Mouse (Mus musculus): Measurements from ENCODE around the gene Thnsl2. TPM values are rescaled to one million over a fixed set of nuclear protein-coding genes. Genes with fewer than 3 reads are reported as not detected.

Thnsl2 gene
- total RNA-seq, 1 experiment from 2014 or later: not detected

DNA sequence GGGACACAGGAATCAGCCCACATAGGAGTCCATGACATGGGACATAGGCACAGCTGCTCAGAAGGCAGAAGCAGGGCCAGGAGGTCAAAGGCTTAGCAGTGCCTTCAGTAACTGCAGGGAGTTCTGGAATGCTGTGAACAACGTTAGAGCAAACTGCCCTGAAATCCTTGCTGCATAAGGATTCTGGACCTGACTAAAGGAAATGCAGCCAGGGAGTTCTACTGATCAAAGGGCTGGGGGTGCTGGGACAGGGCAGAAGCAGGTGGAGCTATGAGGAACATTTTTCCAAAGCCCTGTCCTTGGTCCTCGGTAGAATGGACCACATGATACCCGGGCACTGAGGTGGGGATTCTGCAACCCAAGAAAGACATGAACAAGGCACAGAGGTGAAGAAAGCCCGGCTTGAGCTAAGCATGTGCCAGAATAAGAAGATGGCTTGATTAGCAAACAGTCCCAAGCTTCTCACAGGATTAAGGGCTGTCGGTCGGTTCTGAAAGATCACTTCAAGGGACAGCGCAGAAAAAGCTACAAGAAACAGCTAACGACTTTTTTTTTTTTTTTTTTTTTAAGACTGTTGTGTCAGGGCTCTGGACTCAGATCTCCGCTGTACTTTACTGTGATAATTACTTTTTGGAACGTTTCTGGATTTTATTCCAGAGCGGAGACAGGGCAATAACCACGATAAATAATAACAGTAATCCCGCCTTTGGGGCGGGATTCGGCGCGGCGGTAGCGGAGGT lies 915 bp downstream of the Thnsl2 start:
- no peak for ATAC-seq (replicated peaks; ENCODE audit: insufficient number of reproducible peaks, low FRiP score, low TSS enrichment, poor library complexity, severe bottlenecking)

DNA sequence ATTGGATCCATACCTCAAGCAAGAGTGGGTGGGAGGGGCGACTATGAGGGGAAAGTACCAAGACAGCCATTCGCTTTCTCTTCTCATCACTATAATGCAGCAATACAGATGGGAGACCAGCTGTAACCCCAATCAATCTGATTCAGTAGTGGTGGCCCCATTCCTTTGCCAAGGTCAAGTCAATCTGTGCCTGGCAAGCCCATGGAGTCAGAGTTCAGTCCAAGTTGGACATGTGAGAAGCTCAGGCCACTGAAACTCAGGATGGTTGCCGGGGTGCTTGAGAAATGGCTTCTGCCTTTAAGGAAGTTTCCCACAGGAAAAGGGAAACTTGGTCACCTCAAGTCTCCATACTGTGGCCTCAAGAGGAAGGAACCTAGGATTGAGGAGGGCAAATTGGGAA lies 9.2 kb downstream of the Thnsl2 start:
- ATAC-seq (replicated peaks; ENCODE audit: insufficient number of reproducible peaks, low FRiP score, low TSS enrichment, poor library complexity, severe bottlenecking): no peak

DNA sequence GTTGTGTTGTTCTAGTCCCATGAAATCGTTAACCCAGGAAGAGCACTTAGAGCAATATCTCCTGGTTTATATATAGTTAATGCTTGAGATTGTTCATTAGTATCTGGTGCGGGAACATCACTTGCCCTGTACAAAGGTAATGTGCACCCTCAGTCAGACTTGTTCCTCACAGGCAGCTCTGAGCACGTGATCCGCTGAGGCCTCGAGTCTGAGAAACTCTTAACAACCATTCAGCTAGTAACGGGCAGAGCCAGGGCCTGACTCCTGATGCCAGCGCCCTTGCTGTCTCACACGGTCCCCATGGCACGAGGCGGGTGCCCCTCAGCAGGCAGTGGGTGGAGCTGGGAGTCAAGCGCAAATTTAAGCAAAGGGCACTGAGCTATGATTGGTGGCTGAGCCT lies 10.7 kb downstream of the Thnsl2 start:
- no peak for ATAC-seq (replicated peaks; ENCODE audit: insufficient number of reproducible peaks, low FRiP score, low TSS enrichment, poor library complexity, severe bottlenecking)

DNA sequence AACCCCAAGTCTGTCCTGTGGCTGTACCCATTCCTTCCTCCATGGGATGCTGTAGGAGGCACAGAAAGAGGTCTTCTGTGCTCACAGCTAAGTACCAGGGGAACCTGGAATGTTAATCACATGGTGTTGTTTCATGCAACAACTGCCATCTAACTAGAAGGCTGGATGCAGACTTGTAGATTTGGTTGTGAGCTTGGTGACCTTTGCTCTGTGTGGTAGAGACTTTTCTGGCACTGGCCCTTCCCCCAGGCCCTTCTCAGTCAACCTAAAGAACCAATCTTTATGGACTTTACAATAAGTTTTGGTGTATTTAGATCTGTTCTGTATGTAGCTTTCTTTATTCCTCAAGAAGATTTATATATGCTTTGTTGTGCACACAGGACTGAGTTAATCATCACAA lies 13.2 kb downstream of the Thnsl2 start:
- ATAC-seq (replicated peaks; ENCODE audit: insufficient number of reproducible peaks, low FRiP score, low TSS enrichment, poor library complexity, severe bottlenecking): no peak

DNA sequence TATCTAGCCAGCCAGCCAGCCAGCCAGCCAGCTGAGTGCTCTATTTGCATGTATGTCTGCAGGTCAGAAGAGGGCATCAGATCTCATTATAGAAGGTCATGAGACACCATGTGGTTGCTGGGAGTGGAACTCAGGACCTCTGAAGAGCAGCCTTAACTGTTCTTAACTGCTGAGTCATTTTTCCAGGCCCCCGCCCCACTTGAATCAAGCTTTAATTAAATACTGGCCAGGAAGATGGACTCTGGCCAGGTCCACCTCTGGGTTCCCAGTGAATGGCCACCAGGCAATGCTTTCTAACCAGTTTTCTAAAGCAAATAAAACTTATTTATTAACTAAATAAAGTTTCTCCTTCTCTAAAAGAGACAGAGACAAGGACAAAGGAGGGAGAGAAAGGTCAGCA lies 14.0 kb downstream of the Thnsl2 start:
- ATAC-seq (replicated peaks; ENCODE audit: insufficient number of reproducible peaks, low FRiP score, low TSS enrichment, poor library complexity, severe bottlenecking): no peak

DNA sequence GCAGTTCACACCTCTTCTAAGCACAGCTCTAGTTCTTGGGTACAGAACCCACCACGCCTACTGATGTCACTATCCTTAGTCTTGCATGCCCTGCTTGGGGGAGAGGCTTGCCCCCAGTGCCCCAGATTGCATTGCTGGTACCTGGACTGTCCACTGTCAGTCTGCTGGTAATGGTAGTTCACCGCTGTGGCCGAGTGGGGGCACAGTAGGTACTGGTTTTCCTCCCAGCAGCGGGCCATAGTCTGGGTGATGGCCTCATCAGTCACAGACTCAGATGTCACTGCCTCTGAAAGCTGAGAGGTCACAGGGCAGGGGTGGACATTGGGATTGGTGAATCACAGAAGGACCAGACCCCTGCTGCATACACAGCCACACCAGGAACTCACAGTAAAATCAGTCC lies 15.2 kb downstream of the Thnsl2 start:
- ATAC-seq (replicated peaks; ENCODE audit: insufficient number of reproducible peaks, low FRiP score, low TSS enrichment, poor library complexity, severe bottlenecking): no peak

DNA sequence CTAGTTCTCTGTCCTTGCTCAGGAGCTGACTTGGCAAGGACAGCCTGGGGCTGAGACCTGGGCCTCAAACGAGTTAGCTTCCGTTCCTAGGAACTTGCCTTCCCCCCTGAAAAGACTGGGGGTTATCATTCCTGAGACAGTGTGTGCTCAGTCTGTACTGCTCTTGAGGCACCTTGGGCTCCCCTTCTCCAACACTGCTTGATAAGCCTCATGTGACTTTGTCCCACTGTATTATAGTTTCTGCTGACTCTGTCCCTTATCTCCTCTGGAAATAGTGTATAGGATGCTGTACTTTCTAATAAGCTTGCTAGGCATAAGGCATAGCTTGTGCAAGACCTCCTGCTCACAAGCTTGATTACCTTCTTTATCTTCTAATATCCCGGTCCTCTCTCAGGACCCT lies 17.9 kb downstream of the Thnsl2 start:
- ATAC-seq (replicated peaks; ENCODE audit: insufficient number of reproducible peaks, low FRiP score, low TSS enrichment, poor library complexity, severe bottlenecking): no peak

DNA sequence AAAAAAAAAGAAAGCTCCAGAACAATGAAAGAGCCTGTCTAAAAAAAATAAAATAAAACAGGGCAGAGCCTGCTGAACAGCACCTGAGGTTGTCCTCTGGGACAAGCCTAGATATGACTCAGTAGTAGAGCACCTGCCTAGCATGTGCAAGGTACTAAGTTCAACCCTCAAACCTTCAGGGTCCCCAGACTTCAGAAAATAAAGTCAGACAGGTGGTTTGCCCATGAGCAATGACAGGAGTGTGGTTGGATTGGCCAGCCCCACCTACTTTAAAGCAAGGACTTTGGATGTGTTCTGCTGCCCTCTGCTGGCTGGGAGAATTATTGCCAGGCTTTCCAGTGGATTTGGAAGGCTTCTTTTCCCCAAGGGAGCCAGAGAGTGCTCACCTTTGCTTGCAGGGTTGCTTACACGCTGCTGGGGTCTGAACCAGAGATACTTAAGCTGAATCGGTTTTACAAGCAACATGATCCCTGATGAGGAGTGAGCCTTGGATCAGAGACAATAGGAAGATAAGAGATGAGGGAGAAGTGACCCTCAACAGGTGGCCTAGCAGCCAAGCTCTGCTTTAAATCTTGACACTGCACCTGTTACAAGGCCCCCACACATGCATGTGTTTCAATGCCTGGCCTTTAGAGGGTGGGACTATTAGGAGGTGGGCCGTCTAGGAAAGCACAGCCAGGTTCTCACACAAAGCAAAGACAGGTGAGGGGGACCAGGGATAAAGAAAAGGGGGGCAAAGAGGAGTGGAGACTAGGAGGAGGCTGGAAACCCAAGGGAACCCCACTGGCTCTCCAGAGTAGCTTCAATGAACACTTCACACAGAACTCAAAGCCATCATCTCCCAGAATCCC lies 19.0 kb downstream of the Thnsl2 start:
- ATAC-seq (replicated peaks; ENCODE audit: insufficient number of reproducible peaks, low FRiP score, low TSS enrichment, poor library complexity, severe bottlenecking): no peak

DNA sequence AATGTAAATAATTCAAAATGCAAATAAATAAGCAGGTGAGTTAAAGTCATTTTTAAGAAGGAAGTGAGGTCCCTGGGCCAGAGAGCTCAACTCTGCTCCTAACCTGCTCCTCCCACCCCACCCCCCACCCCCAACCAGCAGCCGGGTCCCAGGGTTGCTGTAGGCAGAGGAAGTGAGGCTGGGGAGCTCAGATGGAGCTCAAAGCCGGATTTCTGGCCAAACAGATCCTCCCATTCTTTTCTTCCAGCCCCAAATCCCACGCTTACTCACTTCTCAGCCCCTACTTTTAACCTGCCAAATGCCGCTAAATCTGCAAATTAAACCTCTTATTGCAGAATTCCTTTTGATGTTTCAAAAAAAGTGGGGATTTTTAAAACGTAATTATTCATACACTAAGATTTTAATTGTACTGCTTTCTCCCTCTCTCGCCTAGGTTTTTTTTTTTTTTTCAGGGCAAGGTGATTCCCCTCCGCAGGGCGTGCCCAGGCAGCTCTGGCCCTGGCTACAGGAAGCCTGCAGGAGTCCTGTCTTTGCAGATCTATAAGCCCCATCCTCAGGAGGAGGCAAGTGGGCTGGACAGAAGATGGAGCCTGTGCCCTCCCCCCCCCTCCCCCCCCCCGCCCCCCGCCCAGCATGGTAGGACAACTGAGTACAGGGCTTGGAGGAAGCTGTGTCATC lies 24.5 kb downstream of the Thnsl2 start:
- ATAC-seq (replicated peaks; ENCODE audit: insufficient number of reproducible peaks, low FRiP score, low TSS enrichment, poor library complexity, severe bottlenecking): no peak

DNA sequence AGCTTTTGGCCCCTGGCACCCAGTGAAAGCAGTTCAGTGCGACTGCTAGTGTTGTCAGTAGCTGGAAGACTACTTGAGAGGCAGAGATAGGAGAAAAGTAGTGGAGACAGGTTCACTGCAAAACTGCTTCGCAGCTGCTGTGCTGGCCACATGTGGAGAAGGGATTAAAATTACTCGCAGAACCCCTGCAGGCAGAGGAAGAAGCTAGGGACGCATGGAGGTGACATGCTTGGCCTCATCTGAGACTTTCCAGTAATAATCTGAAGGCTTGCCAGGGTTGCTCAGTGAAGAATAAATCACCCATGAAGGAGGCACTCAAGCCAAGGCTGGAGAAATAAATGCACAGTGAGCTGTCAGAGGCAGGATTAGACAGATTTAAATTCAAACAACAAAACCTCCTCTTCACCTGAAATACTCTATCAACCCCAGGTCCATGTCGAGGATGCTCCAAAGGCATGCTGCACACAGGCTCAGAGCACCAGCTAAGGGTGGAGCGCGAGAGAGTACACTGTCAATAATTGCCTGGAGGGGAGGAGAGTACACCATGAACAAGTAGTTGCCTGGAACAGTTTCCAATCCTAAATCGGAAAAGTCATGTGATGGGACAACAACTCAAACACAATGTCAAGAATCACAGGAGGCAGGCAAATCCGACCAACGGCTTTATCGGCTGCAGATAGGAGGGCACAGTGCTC lies 32.7 kb downstream of the Thnsl2 start:
- no peak for ATAC-seq (replicated peaks; ENCODE audit: insufficient number of reproducible peaks, low FRiP score, low TSS enrichment, poor library complexity, severe bottlenecking)

DNA sequence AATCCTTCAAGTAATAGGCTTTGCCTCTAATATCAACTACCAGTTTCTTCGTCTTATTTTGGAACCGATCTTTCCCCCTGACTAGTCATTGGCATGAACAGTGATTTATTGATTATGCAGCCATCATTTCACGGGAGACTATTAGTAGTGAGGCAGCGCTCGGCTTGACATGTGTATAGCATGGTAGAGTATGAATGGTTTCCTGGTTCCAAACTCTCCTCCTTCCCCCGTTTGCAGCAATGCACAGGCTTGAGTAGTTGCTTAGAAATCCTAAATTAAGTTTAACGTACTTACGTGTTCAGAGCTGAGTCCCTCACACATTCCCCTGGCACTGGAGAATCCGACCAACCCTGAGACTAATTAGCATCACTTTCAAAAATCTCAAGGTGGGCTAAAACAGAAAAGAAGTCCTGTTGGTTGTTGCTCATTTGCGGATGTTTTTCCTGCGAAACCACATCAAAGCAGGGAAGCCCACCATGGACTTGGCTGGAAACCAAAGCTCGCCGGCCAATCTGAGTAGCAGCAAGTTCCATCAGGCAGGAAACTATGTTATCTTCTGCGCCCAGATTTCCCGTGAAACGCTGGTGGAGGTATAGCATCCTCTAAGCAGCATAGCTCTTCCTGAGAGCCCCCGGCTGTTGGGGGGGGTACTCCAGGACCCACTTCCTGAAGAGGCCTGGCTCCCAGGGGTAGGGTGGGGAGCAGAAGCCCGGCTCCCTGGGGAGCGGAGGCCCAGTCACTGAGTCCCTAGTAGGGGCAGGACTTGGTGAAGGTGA lies 37.9 kb downstream of the Thnsl2 start:
- ATAC-seq (replicated peaks; ENCODE audit: insufficient number of reproducible peaks, low FRiP score, low TSS enrichment, poor library complexity, severe bottlenecking): no peak

DNA sequence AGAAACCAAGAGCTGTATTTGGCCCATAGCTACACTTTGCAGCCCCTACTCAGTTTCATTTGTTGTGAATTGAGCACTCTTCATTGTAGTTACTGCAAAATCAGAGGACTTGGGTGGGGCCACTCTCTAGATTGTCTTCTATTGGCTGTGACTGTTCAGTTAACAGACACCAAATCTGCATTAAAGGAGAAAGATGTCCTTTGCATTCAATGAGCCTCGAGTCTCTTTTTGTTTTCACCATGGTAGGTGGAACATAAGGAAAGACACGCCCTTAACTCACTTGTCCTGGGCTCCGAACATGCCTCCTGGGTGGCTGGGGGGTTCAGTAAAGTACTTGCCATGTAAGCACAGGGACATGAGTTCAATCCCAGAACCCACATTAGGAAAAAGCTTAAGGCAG lies 48.1 kb downstream of the Thnsl2 start:
- ATAC-seq (replicated peaks; ENCODE audit: insufficient number of reproducible peaks, low FRiP score, low TSS enrichment, poor library complexity, severe bottlenecking): no peak

DNA sequence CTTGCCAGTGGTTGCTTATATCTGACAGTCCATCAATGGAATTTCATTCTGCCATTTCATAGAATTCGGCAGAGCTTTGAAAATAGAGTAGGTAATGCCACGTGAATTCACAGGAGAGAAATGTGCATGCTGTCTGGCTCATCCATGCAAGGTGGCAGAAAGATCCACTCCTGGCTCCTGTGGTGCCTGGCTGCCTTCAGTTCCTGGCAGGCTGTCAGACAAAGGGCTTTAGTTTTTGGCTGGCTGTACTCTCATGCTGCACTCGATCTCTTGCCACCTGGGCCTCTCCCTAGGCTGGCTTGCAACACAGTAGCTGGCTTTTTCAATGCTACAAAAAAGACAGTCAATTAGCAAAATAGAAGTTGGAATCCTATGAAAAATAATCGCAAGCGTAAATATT lies 49.5 kb downstream of the Thnsl2 start:
- ATAC-seq (replicated peaks; ENCODE audit: insufficient number of reproducible peaks, low FRiP score, low TSS enrichment, poor library complexity, severe bottlenecking): no peak

DNA sequence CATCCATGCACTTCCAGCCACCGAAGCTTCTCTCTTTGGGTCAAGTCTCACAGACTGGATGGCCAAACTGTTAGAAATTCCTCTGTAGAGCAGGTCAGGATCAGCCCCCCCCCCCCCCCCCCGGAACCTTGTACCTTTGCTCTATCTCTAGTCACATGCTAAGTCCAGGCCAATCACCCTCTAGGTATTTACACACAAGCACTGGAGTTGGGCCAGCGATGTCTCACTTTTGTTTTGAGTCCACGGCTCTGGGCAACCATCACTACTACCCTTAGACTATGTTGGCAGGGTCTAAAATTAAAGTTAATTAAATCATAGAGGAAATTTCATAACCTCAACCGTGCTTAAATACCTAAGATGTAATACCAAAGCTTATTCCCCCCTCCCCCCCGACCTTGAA lies 50.6 kb downstream of the Thnsl2 start:
- no peak for ATAC-seq (replicated peaks; ENCODE audit: insufficient number of reproducible peaks, low FRiP score, low TSS enrichment, poor library complexity, severe bottlenecking)

DNA sequence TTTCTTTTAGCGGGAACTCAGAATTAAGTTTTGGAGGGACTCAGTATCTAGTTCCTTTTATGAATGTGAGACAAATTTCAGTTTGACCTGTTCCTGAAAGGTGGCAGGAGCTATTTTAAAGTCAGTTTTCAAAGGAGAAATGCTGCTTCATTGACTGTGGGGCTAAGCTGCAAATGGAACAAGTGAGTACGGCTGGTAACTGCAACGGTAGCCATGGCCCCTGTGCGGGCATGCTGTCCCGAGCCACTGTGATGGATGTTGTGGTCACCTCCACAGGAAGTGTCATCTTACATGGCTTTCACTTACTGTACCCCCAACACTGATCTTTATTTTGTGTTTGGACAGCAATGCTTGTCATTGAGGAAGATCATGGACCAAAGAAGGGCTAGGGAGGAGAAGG lies 53.8 kb downstream of the Thnsl2 start:
- ATAC-seq (replicated peaks; ENCODE audit: insufficient number of reproducible peaks, low FRiP score, low TSS enrichment, poor library complexity, severe bottlenecking): no peak

DNA sequence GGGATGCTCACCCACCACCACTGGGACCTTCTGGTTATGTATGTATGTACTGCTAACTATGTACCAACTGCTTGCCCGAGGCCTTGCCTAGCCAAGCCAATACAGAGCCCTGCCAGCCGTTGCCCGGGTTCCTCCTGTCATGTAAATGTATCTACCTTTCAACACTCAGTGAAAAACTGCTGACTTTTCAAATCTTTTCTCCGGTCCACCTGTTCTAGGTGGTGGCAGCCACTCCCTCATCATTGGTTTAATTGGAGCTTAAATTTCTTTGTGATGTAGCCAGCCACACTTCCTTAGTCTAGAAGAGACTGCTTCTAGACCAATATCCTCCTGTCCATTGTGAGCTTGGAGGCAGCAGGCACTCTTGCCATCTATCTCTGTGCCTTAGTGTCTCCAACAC lies 54.5 kb downstream of the Thnsl2 start:
- no peak for ATAC-seq (replicated peaks; ENCODE audit: insufficient number of reproducible peaks, low FRiP score, low TSS enrichment, poor library complexity, severe bottlenecking)

DNA sequence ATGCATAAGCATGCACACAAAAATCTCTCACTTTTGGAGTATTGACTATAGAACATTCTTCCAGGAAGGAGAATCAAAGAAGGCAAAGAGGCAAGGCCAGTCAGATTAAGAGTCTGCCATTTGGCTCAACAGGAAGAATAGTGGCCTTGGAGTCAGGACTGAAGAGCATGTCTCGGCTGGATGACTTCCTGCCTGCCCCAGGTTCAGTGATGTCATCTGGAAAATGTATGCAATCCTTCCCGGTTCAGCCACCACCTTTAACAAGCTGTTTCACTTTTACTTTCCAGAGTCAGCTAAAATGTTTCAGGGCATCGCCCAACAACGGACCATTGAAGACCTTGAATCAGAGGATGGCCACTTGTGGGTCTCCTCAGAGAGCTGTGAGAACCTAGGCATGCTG lies 55.2 kb downstream of the Thnsl2 start:
- ATAC-seq (replicated peaks; ENCODE audit: insufficient number of reproducible peaks, low FRiP score, low TSS enrichment, poor library complexity, severe bottlenecking): no peak

DNA sequence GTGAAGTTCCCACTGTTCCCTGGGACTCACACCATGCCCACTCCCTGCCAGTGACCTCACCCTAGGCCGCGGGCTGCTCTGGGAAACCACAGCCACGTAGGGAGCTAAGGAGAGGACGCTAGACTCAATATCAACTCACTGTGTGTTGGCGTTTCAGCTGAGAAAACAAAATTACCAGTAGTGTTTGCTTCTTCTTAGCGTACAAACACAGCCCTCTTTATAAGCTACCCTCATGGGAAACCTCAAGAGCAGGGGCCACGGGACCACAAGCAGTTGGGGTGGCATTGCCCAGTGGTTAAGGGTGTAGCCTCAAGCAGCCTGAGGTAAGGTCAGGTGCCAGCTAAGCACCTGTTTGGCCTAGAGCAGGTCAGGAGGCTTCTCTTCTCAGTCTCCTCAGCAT lies 60.8 kb downstream of the Thnsl2 start:
- no peak for ATAC-seq (replicated peaks; ENCODE audit: insufficient number of reproducible peaks, low FRiP score, low TSS enrichment, poor library complexity, severe bottlenecking)
